Mouse (Mus musculus) heart, embryonic 16.5 days (tissue): ENCODE results near the gene St3gal4. TPM values are rescaled to one million over a fixed set of nuclear protein-coding genes. Genes with fewer than 3 reads are reported as not detected.

ENCODE experiments used
- ATAC-seq: fragments of 200-750 bp; cut with Nextera tagmentation; replicated peaks from 2 replicates; pipeline ENCODE4 v1.8.0; 2017; ENCODE audit warnings: moderate number of reproducible peaks; ENCODE audit not compliant: insufficient read depth, low FRiP score; ENCODE audit errors: extremely low read depth
- H3K27ac ChIP-seq: fragments of 300-500 bp; sonication (generic); 2 replicates; pipeline ENCODE4 v1.5.1; 2014; ENCODE audit warnings: mild to moderate bottlenecking, low read length, control low read depth, moderate library complexity
- H3K27me3 ChIP-seq: fragments of 300-500 bp; sonication (generic); 2 replicates; pipeline ENCODE4 v1.6.1; 2014; ENCODE audit warnings: low read length, mixed read lengths; ENCODE audit not compliant: control insufficient read depth, insufficient read depth
- H3K36me3 ChIP-seq: fragments of 300-500 bp; sonication (generic); 2 replicates; pipeline ENCODE4 v1.6.1; 2014; ENCODE audit not compliant: control insufficient read depth, insufficient read depth
- H3K4me1 ChIP-seq: fragments of 300-500 bp; sonication (generic); 2 replicates; pipeline ENCODE4 v1.6.1; 2014; ENCODE audit warnings: low read length, mixed read lengths; ENCODE audit not compliant: control insufficient read depth, insufficient read depth
- H3K4me2 ChIP-seq: fragments of 300-500 bp; sonication (generic); 2 replicates; pipeline ENCODE4 v1.6.1; 2014; ENCODE audit warnings: low read depth, mild to moderate bottlenecking, control low read depth, low read length
- H3K4me3 ChIP-seq: fragments of 300-500 bp; sonication (generic); 2 replicates; pipeline ENCODE4 v1.5.1; 2014; ENCODE audit warnings: mild to moderate bottlenecking, control low read depth, low read length
- H3K9ac ChIP-seq: fragments of 300-500 bp; sonication (generic); 2 replicates; pipeline ENCODE4 v1.6.1; 2014; ENCODE audit warnings: low read length, control low read depth
- H3K9me3 ChIP-seq: fragments of 300-500 bp; sonication (generic); replicated peaks from 2 replicates; pipeline ENCODE4 v1.6.1; 2016; ENCODE audit warnings: low read length; ENCODE audit not compliant: control insufficient read depth
- WGBS: fragments of 180-500 bp; shearing (Covaris S2); extraction: QIAGEN DNeasy Blood & Tissue Kit; methylation state at CpG from one replicate; pipeline ENCODE4 v1.1.7; 2014; 5-methylcytosine and 5-hydroxymethylcytosine counted together
- polyA plus RNA-seq: library from polyadenylated mRNA; unstranded; fragments of >200 nt; fragmentation: Nextera tagmentation; extraction: Ambion mirVana; gene quantifications from 2 replicates; pipeline ENCODE4 v1.2.1, GENCODE M21; 2015

The St3gal4 gene
- polyA plus RNA-seq, 1 experiment from 2014 or later = 25.8 TPM

DNA sequence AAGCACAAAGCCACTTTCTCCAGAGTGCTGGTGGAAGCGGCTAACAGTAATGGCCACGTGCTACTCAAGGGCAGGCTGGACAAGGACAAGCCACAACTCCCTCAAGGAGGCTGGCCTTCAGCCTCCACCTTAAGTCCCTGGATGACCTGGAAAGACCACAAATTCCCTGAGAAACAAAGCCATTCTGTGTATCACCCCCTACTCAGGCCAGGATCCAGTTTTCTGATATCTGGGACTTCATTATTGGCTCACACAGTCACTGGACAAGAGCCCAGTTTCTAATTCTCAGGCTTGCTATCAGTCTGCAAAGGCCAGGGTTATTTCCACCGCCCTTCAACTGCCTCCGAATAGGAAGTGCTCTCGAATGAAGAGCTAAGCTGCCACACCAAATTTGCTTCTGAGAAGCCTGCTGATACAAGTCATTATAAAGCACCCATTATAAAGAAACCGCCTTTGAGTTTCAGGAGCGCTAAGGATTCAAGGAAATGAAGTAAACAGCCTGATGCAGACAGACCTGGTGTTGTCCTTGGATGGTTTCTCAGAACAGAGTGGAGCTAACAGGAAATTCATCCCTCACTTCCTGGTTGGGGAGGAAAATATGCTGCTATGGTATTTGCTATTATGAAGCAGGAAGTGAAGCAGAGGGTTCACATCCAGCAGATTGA is 80.0 kb downstream of the St3gal4 start:
- Histone ChIP-seq H3K9me3 (peaks cover 8% of the 10 kb centered on the region), H3K27me3 (no peaks in the 10 kb centered on the region), H3K4me2 (peak overlapping the region; percentile 18; the same call in 1 of the 2 replicates), H3K4me1 (peaks cover 44% of the 10 kb centered on the region), H3K9ac (peak overlapping the region; percentile 3; the same call in 1 of the 2 replicates), H3K4me3 (no peak overlapping the region), H3K27ac (peak overlapping the region; percentile 85), H3K36me3 (no peaks in the 10 kb centered on the region)
- ATAC-seq = peak; percentile 83
- WGBS = 23% methylated on average over 7 of the region's 7 CpGs

DNA sequence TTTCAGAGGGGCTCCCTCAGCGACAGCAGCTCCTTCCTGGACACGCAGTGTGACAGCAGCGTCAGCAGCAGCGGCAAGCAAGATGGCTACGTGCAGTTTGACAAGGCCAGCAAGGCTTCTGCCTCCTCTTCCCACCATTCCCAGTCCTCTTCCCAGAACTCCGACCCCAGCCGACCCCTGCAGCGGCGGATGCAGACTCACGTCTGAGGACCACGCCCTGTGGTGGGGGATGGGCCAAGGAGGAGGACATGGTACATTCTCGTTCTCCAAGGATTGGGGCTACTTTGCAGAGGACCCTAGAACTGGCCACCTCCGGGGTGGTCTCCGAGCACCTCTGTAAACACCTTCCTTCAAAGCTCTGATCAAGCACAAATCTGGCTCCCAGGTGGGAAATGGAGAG is 84.0 kb downstream of the St3gal4 start:
- Histone ChIP-seq H3K9me3 (peaks cover 8% of the 10 kb centered on the region), H3K4me3 (no peak overlapping the region), H3K9ac (no peak overlapping the region; the same call in 1 of the 2 replicates), H3K4me2 (peak overlapping the region; percentile 34; the same call in 1 of the 2 replicates), H3K4me1 (peaks cover 24% of the 10 kb centered on the region), H3K27ac (no peak overlapping the region), H3K36me3 (no peaks in the 10 kb centered on the region), H3K27me3 (no peaks in the 10 kb centered on the region)
- ATAC-seq = no peak
- 45% methylated on average over 14 of the region's 14 CpGs for WGBS

DNA sequence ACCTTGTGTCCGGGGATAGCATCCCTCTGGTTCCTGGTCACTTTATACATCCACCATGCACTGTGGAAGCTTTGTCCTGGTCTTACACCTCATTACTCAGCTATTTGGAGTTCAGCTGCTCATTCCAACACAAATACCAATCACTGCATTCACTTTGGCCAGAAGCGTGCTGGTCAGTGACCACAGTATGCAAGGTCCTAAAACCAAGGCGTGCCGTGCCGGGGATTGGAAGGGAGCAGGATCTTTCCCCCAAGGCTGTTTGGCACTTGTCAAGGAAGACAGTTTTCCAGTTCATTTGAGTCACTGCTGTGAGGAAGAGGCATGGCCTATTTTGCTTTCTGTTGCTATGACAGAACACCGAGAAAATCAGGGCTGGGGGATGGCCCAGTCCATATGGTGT is 86.6 kb downstream of the St3gal4 start:
- H3K4me1 ChIP-seq = peaks cover 5% of the 10 kb centered on the region
- H3K36me3 ChIP-seq = no peaks in the 10 kb centered on the region
- 69% methylated on average over 6 of the region's 6 CpGs for WGBS
- no peak for ATAC-seq
- H3K4me3 ChIP-seq = no peak overlapping the region
- no peak overlapping the region for H3K4me2 ChIP-seq
- peaks cover 7% of the 10 kb centered on the region for H3K9me3 ChIP-seq
- H3K27me3 ChIP-seq = no peaks in the 10 kb centered on the region
- H3K27ac ChIP-seq = no peak overlapping the region
- no peak overlapping the region for H3K9ac ChIP-seq

DNA sequence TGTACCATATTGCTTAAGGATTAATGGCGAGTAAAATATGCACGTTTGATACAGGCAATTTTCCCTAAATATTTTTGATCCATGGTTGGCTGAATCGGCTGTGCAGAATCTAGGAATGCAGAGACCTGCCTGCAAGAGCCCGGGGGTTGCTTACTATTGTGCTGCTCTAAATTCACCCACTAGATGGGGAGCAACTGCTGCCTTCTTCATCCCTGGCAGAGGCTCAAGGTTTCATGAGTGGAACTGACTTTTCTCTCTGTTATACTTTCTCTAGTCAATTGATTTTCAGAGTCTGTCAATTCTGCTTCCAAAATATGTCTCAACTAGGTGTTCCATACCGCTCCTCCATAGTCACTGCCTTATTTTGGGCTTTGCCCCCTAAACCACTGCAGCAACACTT is 88.2 kb downstream of the St3gal4 start:
- Histone ChIP-seq H3K36me3 (no peaks in the 10 kb centered on the region), H3K4me1 (peaks cover 5% of the 10 kb centered on the region), H3K27me3 (peaks cover 5% of the 10 kb centered on the region), H3K4me2 (no peak overlapping the region), H3K4me3 (no peak overlapping the region), H3K9me3 (no peaks in the 10 kb centered on the region), H3K9ac (no peak overlapping the region), H3K27ac (no peak overlapping the region)
- no peak for ATAC-seq
- 62% methylated on average over 5 of the region's 5 CpGs for WGBS

DNA sequence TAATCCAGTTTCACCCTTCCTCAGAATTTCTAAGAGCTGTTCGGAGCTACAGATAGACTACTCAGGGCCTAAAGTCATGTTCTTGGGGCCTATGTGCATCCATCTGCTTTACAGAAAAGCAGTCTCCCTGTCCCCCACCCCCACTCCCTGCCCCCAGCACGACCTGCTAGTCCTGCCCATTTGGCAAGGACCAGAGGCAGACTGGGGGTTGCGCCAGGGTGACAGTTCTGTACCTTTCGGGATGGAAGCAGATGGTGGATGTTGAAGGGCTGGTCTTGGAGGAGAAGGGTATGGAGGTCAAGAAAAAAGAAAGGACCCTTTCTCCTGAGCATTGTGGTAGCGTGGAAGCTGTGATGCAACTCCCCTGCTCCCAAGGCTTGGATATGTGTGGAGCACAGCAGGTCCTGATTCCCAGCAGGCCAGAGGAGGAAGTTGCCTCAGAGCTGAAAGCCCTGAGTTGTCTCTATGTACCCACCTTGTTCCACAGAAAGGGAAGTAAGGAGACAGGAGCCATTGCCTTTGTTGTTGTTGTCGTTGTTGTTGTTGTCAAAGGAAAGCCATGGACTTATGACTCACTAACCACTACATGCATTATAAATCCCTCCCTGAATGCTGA is 91.6 kb downstream of the St3gal4 start:
- Histone ChIP-seq H3K4me3 (no peak overlapping the region), H3K4me2 (no peak overlapping the region), H3K9me3 (no peaks in the 10 kb centered on the region), H3K27ac (no peak overlapping the region), H3K9ac (no peak overlapping the region), H3K27me3 (peaks cover 16% of the 10 kb centered on the region), H3K36me3 (no peaks in the 10 kb centered on the region), H3K4me1 (peaks cover 9% of the 10 kb centered on the region)
- ATAC-seq = no peak
- 77% methylated on average over 6 of the region's 6 CpGs for WGBS

DNA sequence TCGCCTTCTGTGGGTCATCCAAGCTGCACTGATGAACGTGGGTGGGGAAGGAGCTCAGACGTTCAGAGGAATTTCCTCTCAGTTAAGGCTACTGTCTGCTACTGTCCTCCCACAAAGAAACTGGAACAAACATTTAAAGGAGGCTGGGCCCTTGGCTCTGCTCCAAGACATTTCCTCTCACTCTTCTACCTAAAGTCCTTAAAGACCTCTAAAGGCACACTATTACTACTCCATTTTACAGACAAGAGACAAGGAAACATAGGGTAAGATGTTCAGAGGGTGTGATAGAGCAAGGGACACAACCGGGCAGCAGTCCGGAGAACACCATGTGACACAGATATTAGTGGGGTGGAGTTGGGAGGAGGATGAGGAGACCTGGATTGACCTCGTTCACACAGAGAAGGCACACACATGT is 92.2 kb downstream of the St3gal4 start:
- H3K27me3 ChIP-seq = peaks cover 16% of the 10 kb centered on the region
- 47% methylated on average over 6 of the region's 6 CpGs for WGBS
- H3K9me3 ChIP-seq = no peaks in the 10 kb centered on the region
- H3K4me1 ChIP-seq = peaks cover 9% of the 10 kb centered on the region
- ATAC-seq = no peak
- no peak overlapping the region for H3K4me3 ChIP-seq
- H3K9ac ChIP-seq = no peak overlapping the region
- no peak overlapping the region for H3K27ac ChIP-seq
- no peaks in the 10 kb centered on the region for H3K36me3 ChIP-seq
- H3K4me2 ChIP-seq = no peak overlapping the region

DNA sequence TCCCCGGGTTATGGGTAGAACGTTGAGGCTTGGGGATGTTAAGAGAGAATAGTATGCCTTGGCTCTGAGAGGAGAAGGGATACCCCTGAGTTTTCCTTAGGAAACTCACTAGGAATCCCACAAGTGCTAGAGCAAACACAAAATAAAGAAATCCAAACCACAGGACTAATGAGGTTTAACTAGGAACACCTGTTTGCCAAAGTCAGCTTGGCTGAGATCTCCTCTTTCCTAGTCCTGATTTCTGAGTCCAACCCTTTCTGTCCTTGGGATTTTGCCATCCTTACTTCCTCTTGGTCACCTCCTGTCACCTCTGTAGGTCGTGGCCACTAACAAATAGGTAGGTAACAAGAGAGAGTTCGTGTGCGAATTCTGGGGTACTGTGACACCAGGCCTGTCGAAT is 92.8 kb downstream of the St3gal4 start:
- Histone ChIP-seq H3K4me3 (no peak overlapping the region), H3K27me3 (peaks cover 16% of the 10 kb centered on the region), H3K4me2 (no peak overlapping the region), H3K36me3 (no peaks in the 10 kb centered on the region), H3K9me3 (no peaks in the 10 kb centered on the region), H3K27ac (no peak overlapping the region), H3K4me1 (peaks cover 8% of the 10 kb centered on the region), H3K9ac (no peak overlapping the region)
- 83% methylated on average over 6 of the region's 6 CpGs for WGBS
- no peak for ATAC-seq

DNA sequence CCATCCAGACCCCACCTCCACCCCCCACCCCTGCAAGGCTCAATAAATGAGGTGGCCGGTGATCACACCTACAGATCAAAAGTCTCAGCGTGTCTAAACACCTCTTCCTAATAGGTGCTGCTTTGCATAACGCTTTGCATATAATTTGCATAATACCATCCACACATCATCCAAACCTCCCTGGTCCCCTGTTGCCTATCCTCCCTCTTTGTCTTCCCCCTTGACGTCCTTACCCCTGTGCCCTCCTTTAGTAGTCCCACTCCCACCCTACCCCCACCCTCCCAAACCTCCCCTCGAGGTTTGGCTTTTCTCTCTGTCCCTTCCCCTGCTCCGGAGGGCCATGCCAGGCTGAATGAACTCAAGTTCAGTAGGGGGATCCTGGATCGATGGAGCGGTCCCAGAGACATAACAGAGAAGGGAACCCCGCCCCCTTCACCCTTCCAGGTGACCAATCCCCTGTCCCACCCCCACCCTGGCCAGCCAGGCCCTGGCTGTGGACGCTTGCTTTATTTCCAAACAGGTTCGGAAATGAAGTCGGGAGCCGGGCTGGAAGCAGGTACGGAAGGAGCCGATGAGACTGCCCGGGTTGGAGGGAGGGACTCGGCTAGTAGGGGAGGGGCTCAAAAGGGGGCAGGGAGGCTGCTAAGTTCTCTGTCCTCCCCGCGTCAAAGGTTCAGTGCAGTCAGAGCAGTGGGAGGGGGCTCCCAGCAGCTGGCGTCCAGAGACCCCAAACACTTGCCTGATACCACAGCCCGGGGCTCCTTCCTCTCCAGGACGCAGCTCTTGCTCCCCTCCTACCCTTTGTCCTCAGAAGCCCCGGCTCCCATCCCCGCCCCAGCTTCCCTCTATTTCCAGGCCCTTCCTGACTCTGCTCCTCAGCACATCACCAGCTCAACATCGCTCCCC is 94.2 kb downstream of the St3gal4 start:
- H3K4me1 ChIP-seq = peaks cover 6% of the 10 kb centered on the region
- no peak overlapping the region for H3K27ac ChIP-seq
- H3K4me3 ChIP-seq = peak overlapping the region; percentile 36
- 9% methylated on average over 25 of the region's 25 CpGs for WGBS
- peak overlapping the region; percentile 15; the same call in 1 of the 2 replicates for H3K9ac ChIP-seq
- H3K9me3 ChIP-seq = no peaks in the 10 kb centered on the region
- peaks cover 16% of the 10 kb centered on the region for H3K27me3 ChIP-seq
- no peak for ATAC-seq
- peak overlapping the region; percentile 57 for H3K4me2 ChIP-seq
- no peaks in the 10 kb centered on the region for H3K36me3 ChIP-seq

DNA sequence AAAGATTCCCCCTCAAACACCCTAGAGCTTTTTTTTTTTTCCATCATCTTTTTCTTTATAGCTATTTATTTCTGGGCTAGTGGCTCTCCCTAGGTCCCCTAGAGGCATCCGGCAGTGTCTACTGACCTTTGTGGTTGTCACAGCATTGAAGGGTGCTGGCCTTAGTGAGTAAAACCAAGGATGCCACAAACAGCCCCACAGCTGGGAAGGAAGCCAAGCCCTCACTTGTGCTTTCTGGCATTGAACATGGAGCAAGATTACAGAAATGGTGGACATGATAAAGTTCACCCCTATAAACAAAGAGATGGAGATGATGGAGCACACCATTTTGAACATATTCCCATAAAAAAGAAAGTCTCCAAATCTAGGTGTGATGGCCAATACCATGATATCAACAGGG is 97.3 kb downstream of the St3gal4 start:
- Histone ChIP-seq H3K36me3 (no peaks in the 10 kb centered on the region), H3K27me3 (peaks cover 16% of the 10 kb centered on the region), H3K27ac (no peak overlapping the region)

More for the DNA sequence above, 97.3 kb downstream of the St3gal4 start:
- no peak overlapping the region for H3K4me3 ChIP-seq
- H3K4me2 ChIP-seq = no peak overlapping the region
- ATAC-seq = no peak
- no peak overlapping the region for H3K9ac ChIP-seq
- 72% methylated on average over 1 of the region's 1 CpGs for WGBS
- H3K9me3 ChIP-seq = no peaks in the 10 kb centered on the region
- H3K4me1 ChIP-seq = peaks cover 17% of the 10 kb centered on the region
